Mouse (Mus musculus) liver, embryonic 14.5 days (tissue): ENCODE measurements around the gene Siae.

ENCODE experiments used
- CTCF ChIP-seq: IDR thresholded peaks from 2 replicates; pipeline ENCODE4 v1.5.1; 2016; ENCODE audit warnings: antibody characterized with exemption, low read depth, control low read depth
- EP300 ChIP-seq: IDR thresholded peaks from 2 replicates; pipeline ENCODE4 v1.6.1; 2016; ENCODE audit warnings: antibody characterized with exemption, low read depth

DNA sequence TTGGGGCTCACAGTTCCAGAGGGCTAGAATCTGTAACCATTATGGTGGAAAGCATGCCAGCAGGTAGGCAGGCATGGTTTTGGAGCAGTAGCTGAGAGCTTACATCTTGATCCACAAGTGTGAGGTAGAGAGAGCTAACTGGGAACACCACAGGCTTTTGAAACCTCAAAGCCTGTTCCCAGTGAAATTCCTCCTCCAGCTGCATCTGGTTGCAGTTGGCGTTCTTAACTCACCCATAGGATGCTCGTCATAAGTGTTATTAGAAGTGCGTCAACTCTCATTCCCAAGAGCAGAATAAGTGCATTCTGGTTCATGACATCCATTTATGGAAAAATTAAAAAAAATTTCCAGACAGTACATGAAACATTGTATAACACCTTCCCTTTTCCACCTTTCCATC, 38.2 kb downstream of the Siae start:
- TF ChIP-seq CTCF (no peak), EP300 (no peak)
